Mouse (Mus musculus) inflammation-experienced regulatory T-cells, adult 6 months (primary cell): ENCODE measurements around the gene Sephs2. TPM values are rescaled to one million over a fixed set of nuclear protein-coding genes. Genes with fewer than 3 reads are reported as not detected.

Source experiments
- ATAC-seq: one replicate; pipeline ENCODE4 v1.8.0; 2017
- polyA plus RNA-seq, 3 experiments: library from polyadenylated mRNA; unstranded; fragments of 100-300 nt; shearing (Covaris generic); gene quantifications; one replicate each; pipeline ENCODE4 v1.2.1; 2017

Gene Sephs2
- polyA plus RNA-seq = 10 to 100 TPM; 19.4 to 45.4 (median 28.6) TPM

DNA sequence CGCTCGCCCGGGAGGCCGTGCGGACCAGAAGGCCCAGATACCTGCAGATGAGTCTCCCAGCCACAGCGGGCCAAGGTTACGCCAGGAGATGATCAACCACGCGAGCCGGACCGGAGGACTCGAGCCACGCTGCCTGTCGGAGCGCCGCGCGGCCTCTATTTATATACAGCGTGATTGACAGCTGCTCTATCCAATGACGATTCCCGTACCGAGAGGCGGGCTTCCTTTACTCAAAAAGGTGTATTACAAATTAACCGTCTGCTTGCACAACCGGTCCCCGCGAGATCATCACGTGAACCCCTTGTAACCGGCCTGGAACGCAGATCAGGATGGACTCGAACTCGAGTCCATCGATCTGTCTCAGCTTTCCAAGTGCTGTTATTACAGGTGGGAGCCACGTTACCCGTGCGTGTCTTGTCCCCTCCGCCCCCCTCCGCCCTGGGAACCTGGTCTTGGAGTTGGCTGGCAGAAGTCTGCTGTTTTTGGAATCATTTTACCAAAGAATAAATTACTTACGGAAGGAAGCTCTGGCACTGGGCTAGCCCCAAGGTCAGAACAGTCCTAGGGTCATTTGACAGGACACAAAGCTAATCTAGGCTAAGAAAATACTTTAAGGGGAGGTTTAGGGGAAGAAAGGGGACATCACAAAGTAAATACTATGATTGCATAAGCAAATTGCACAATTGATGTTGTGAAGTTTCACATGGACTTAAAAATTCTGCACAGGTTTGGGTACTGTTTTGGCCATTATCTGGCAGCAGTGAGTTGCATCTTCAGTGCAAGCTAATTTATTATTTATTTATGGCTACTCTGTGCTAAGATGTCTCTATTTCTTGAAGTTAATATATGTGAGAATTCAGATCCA, at the start of gene Sephs2:
Gene Sephs2 (minus strand): TSS at position 131 of the 865 bp plus-strand sequence.
- ATAC-seq = peak; percentile 97

DNA sequence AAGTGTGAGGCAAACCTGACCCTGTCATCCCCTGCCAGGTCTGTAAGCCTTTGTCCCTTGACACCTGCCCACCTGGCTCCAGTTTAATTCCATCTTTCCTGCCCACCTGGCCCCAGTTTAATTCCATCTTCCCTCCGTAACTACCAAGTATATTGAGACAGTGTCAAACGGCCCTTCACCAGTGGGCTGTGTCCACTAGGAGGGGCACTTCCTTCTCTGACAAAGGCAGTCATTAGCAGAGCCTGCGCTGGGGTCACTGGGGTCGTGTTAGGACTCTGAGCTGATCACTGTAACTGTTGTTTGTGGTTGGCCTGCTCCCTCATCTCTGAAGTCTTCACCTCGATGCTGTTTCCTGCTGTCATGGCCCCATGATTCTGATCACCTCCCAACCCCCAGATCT, 48.2 kb upstream of the Sephs2 start:
- no peak for ATAC-seq

DNA sequence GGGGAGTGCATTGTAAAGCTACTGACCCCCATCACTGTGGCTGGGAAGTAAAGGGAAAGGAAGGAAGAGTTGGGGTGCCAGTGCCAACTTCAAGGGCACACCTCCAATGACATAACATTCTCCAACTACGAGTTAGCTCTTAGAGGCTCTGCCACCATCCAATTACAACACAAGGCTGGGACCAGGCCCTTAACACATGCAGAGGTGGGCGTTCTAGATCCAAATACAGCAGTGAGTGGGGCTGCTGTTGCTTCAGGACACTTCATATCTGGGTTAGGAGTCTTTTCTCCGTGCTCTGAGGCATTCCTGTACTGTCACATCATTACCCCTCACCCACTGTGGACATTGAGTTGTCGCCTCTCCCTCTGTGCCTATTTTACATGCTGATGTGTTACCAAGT, 47.3 kb upstream of the Sephs2 start:
- ATAC-seq = no peak

DNA sequence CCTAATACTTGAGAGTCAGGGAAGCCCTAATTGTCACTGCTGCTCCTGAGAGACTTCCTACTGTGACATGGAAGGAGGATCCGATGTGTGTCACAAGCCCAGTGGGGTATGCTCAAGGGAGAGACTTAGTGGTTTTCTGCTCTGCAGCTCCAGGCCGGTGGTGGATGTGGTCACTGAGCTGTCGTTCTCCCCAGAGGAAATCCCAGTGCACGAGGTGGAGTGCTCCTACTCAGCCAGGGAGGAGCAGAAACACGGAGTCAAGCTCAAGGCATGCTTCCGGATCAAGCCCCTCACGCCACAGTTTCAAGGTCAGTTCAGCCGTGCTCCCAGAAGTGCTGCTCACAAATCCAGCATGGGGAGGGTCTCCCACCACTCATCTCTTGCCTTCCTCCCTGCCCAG, 40.1 kb upstream of the Sephs2 start:
- ATAC-seq = no peak

DNA sequence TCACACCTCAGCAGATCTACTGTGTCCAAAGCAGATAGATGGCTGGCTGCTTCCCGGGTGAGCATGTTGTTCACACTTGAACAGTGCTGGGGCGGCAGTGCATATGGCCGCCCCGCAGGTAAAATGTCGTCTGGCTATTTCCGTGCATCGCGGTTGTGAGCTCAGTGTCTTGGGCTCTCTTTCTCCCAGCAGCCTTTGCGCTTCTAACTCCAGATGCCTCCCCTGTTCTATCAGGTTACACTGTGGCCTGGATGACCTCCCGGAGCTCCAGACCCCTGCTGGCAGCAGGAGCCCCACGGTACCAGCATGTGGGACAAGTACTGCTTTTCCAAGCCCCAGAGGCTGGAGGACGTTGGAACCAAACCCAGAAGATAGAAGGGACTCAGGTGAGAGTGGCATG, 36.1 kb upstream of the Sephs2 start:
- ATAC-seq = no peak

DNA sequence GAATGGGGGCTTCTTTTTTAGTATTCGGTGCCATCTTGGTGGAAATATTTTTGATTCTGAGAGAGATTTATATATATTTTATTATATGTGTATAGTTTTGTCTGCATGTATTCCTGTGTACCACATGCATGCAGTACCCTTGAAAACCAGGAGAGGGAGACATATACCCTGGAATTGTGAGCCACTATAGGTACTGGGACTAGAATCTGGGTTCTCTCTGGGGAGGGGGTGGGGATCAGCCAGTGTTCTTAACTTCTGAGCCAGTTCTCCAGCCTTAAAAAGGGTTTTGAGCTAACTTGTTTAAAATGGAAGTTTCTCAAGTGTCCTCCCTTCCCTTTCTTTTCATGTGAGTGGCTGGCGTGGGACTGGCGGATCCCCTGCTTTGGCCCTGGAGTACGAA, 35.0 kb upstream of the Sephs2 start:
- ATAC-seq = no peak

DNA sequence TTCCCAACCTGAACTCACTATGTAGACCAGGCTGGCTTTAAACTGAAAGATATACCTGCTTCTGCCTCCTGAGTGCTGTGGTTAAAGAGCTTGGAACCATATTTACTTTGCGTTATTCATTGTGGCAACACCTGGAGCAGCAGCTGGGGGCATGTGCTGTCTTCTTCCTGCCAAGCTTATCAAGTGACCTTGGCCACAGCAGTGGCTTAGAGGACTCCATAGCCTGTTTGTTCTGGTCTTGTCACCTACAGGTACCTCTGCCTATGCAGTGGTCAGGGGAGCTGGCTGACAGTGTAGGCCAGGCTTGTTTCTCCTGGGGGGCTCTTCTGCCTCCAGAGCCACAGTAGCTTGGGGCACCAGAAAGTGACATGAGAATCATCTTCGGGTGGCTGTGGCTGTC, 34.6 kb upstream of the Sephs2 start:
- ATAC-seq = no peak

DNA sequence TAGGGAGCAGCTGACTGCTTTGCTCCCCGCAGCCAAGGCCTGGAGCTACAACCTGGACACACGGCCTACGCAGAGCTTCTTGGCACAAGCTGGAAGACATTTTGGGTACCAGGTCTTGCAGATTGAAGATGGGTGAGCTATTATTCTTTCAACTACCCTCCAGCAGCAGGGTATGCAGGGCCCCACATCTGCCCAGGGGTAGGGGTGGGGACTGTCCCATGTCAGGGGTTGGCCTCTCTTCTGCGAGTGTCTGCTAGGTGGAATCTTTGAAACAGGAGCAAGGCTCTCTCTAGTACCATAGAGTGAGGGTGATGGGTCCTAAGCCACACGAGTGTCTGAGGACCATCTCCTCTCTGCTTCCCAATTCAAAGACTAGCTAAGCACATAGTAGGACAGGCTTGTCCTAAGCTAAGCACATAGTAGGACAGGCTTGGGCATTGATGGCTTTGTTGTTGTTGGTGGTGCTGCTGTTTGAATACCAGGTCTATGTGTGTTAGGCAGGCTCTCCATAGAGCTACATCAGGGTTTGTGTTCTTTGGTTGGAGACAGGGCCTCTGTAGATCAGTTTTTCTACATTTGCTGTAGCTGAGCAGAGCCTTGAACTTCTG, 23.8 kb upstream of the Sephs2 start:
- peak; percentile 17 for ATAC-seq

DNA sequence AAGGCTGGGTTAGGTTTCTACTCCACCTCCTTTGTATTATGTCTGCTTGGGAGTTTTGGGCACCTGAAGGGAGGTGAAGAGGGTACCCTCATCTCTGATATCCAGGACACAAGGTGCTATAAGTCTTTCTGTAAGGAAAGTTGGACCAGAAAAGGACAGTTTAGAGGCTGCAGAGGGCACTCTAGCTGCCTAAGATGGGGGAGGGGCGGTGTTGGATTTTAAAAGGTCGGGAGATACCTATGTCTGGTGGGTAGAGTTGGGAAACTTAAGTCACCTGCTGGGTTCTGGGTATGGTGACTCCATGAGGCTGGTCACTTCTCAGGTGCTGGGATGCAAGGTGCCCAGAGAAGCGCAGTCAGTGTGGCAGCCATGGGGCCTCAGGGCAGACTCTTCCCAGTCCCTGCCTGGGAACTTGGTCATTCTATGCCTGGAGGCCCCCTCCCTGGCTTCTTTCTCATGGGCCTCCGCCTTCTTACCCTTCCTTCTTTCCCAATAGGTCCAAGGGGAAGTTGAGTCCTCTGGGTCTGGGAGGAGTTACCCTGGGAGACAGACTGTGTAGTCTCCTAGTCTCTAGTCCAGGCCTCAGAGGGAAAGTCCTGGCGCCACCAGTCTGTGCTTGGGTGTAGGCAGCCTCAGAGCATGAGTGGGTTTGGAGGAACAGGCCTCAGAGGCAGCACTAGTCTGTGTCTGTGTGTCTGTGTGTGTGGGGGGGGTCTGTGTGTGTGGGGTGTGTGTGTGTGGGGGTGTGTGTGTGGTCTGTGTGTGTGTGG, 23.1 kb upstream of the Sephs2 start:
- ATAC-seq = no peak

DNA sequence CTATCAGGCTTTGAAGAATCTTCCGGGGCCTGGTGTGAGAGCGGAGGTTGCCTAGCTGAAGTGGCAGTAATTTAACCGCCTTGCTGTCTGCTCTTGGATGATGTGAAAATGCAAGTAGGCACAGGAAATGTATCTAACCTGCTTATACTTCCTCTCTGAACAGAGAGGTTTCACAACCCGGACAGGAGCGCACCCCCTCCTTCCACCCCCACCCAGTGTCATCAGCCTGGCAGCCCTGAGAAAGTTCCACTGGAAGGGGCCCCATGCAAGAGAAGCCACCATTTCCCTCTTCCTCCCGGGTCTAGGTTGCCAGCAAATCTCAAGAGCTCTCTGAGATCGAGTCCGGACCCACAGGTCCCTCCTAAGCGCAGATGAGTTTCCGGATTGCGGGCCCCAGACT, 22.2 kb upstream of the Sephs2 start, which contains the start of gene Itgal:
Gene Itgal (plus strand): TSS at position 163 of the 400 bp plus-strand sequence.
- peak; percentile 91 for ATAC-seq

DNA sequence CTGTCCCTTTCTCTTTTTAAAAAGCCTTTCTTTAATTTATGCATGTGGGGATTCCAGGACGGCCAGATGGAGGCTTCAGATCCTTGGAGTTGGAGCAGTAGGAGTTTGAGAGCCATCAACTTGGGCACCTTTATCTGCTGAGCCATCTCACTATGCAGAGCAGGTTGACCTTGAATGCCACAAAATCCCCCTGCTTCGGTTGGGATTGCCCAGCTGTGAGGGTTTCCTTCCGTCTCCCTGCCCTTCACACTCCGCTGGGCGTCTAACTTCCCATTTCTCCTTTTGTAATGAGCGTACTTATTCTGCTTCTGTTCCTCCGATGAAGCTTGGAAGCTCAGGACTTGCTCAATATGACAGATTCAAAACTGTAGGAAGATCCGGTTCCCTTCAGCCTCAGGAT, 16.3 kb upstream of the Sephs2 start:
- no peak for ATAC-seq

DNA sequence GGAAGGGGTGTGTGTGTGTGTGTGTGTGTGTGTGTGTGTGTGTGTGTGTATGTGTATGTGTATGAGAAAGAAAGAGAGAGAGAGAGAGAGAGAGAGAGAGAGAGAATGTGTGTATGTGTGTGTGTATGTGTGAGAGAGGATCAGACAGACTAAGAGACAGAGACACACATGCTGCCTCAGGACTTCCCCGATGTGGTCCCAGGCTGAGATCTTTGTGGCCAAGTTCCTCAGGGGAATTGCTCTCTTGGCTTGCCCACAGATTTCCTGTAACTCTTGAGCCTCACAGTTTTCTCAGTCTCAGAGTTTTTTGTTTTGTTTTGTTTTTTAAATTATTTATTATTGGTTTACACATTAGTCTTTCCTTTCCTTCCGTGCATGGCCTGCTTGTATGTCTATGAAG, 15.5 kb upstream of the Sephs2 start:
- ATAC-seq = no peak

DNA sequence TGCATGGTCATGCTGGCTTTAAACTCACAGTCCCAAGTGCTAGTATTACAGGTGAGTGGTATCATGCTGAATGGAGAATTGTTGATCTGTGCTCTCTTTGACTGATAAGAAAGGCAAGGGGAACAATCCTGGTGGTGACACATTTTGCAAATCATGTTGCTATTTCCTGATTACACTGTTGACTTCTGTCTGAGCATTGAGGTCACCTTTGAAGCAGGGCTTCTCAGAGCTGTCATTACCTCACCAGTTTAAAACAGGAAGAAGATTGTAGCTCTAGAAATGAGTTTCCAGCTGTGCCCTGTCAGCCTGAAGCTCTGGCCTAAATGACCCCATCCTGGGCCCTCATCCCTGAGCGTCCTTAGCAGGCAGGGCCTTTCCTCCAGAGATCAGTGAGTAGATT, 14.1 kb upstream of the Sephs2 start:
- ATAC-seq = peak; percentile 80

DNA sequence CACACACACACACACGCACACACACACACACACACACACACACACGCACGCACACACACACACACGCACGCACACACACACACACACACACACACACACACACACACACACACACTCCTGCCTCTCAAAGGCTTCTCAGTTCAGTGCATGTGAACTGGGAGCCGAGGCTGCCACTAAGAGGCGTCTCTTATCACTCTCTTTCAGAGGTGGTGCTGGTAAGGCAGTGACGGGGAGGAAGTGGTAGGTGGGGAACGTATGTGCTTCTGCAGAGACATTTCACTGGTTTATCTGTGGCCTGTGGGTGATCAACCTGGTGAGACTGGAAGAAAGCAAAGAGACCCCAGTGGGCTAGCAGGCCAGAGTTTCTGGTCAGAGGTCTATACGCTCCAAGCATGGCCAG, 11.3 kb upstream of the Sephs2 start:
- ATAC-seq = peak; percentile 83

DNA sequence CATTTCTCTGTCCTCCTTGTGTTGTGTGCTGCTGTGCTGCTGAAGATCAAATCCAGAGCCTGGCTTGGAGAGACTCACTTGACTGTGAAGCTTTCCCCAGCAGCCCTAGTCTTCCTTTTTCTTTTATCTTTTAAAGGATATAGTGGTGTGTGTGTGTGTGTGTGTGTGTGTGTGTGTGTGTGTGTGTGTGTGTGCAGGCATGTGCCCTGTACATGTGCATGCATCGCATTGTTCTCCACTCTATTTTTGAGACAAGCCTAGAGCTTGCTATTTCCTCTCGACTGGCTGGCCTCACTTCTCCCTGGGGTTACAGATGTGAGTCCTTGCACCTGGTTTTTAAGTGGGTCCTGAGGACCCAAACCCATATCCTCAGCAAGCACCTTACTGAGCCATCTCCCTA, 8.3 kb upstream of the Sephs2 start:
- no peak for ATAC-seq

DNA sequence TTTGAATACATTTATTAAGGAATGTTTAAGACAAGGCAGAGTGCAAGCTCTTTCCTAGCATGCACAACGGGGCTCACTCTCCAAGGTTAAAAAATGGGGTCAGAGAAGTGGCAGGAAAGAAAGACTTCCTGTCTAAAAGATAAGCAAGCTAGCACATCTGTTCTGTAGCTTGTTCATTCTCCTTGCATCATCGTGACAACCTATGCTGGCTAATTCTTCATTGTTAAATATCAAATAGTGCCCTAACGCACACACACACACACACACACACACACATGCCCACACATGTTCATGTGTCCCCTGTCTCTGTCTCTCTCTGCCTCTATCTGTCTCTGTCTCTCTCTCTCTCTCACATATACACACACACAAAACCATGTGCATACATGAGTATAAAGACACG, 7.3 kb upstream of the Sephs2 start:
- no peak for ATAC-seq

DNA sequence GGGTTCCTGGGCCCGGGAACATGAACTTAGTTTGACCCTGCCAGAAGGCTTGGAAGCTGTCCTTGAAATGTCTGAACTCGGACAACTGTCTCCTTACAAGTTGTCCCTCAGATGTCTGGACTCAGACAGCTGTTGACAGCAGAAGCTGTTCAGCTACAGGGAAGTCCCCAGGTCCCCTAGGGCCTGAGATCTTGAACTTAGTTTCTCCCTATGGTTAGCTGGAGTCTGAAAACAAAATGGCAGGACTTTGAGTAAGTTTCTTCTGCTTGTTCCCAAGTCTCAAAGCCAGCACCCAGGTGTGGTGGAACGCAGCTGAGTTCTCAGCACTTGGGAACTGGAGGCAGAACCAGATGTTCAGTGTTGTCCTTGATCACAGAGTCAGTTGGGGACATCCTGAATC, 6.2 kb upstream of the Sephs2 start:
- ATAC-seq = no peak

DNA sequence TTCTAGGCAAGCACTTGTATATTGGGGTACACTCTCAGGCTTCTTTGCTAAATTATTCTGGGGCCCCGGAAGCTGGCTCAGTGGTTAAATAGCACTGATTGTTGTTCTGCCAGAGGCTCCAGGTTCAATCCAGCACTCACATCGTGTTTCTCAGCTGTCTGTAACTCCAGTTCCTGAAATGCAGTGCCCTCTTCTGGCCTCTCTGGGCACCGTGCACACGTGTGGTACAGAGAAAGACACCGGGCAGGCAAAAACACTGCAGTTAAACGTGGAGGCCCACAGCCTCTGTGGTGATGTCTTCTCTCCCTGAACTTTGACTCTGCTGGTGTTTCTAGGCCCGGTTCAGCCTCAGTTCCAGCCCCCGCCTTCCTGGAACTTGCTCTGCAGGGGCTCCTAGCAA, 4.5 kb upstream of the Sephs2 start:
- ATAC-seq = peak; percentile 33

DNA sequence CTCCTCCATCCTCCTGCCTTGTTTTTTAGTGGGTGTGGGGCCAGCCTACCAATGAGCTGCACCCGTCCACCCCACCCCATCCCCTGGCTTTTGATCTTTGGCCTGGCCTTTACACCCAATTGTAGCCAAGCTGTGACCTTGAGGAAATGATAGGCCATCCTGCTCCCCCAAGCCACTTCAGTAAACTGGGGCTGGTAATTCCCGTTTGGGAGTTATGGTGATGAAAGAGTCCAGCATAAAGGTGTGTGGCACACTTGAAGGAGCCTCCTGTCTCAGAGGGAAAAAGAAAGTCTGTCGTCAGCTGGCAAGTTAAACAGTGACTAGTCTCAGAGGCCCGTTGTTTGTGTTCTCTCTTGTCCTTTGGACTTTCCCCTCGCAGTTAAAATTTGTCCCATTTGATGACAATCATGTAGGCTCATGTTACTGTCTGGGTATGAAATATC, 2.7 kb upstream of the Sephs2 start:
- ATAC-seq = no peak

DNA sequence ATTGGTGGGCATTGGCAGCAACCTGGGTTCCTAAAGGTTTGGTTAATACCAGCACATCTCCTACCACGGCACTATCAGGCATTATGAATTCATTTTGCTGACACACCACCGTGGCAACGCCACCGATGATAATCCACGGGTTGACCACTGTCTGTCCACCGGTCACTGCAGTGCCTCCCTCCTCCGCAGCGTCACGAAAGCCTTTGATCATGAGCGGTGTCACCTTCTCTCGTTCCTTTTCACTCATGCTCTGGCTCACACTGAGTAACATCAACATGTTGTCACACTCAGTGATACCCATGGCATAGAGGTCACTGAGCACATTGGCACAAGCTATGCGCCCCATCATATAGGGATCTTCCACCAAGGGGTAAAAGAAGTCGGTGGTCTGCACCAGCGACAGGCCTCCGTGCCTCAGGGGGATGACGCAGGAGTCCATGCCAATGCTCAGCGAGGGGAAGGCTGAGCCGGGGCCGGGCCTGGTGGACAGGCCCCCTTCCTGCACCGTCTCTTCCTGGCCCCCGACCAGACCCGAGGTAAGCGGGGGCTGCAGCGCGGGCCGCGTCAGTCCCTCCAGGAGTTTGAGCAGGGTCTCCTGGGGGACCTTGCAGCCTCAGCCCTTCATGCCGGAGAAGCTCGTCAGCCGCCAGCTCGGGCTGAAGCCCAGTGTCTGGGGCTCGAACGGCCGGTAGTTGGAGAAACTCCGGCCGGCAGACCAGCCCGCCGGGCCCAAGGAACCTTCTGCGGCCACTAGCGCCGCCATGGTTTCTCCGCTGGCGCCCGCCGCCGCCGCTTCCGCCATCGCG, 534 bp downstream of the Sephs2 start:
- peak; percentile 29 for ATAC-seq

DNA sequence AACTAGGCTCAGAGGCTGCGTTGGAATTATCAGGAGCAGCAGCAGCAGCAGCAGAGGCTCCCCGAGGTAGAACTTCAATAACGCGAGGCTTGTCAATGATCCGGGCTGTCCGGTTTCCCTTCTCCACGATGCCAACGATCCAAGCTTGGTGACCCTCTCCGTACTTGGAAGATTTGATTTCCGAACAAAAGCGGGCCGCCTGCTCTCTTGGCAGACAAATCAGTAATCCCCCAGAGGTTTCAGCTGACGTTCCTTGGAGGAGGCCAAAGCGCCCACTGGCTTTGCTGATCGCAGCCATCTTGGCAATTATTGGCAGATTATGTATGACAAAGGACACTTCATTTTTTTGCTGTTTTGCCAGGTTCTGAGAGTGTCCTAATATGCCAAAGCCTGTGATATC, 1.3 kb downstream of the Sephs2 start:
- no peak for ATAC-seq

DNA sequence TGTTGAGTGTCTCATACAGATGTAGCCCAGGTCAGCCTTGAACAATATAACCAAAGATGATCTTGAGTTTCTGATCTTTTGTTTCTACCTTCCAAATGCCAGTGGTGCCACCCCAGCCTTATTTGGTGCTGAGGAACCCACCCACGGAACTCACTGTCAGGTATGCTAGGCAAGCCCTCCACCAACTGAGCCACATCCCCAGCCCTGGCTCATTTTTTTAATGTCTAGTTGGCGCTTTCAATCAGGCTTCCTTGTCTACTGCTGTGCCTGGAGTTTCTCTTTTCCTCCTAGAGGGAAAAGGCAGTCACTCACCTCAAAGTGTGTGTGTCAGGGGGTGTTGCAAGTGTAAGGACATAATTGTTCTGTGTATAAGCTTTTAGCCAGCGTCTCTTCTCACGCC, 2.8 kb downstream of the Sephs2 start:
- no peak for ATAC-seq

DNA sequence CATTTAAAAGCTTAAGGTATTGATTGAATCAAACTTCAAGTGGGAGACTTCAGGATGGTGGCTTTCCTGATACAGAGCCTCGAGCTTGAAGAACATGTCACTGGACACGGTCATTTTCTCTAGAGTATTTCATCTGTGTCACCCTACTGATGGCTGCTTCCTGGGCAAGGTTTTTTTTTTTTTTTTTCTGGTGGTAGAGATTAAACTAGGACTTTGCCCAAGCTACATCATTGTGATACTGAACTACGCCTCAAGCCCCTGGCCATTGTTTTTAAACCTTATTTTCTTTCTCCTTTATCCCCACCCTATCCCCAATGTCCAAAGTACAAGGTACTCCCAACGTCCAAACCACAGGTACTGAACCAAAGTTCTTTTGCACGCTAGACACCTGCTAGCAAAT, 3.2 kb downstream of the Sephs2 start:
- no peak for ATAC-seq
